Mouse (Mus musculus) testis, postnatal 14 days (tissue): ENCODE data around the gene Ccl28.
"Not testable (repeated sequence)": the region's sequence is repeated elsewhere in the genome, so short reads cannot be mapped to it uniquely, and the experiment has no call there.

Experiments
- DNase-seq: peaks from one replicate; pipeline ENCODE4 v3.0.0; 2021; ENCODE audit warnings: low spot score

The Ccl28 gene

GRCm38 (mm10) chr13:119623634-119624033, at the start of gene Ccl28:
Gene Ccl28 (plus strand): TSS chr13:119623819.
- DNase-seq: no peak

- DNase-seq: peak; percentile 81
These were observed 27.1 kb upstream of the Ccl28 start for GRCm38 (mm10) chr13:119596321-119597211.

GRCm38 (mm10) chr13:119598466-119598865, 25.2 kb upstream of the Ccl28 start:
- peak; percentile 64 for DNase-seq

GRCm38 (mm10) chr13:119599066-119599465, 24.6 kb upstream of the Ccl28 start:
- DNase-seq: peak; percentile 78

- not testable (repeated sequence) for DNase-seq
These were observed 24.1 kb upstream of the Ccl28 start for GRCm38 (mm10) chr13:119599498-119599897.

GRCm38 (mm10) chr13:119600166-119600565, 23.5 kb upstream of the Ccl28 start:
- peak; percentile 85 for DNase-seq

- peak; percentile 82 for DNase-seq
These were observed 20.8 kb upstream of the Ccl28 start for GRCm38 (mm10) chr13:119602688-119603331.

- not testable (repeated sequence) for DNase-seq
These were observed 19.7 kb upstream of the Ccl28 start for GRCm38 (mm10) chr13:119603890-119604289.

- not testable (repeated sequence) for DNase-seq
These were observed 19.3 kb upstream of the Ccl28 start for GRCm38 (mm10) chr13:119604322-119604721.

- DNase-seq: no peak
These were observed 4.8 kb upstream of the Ccl28 start for GRCm38 (mm10) chr13:119618841-119619240.

- no peak for DNase-seq
These were observed 3.9 kb upstream of the Ccl28 start for GRCm38 (mm10) chr13:119619735-119620134.

GRCm38 (mm10) chr13:119625952-119626351, 2.3 kb downstream of the Ccl28 start:
- DNase-seq: not testable (repeated sequence)

GRCm38 (mm10) chr13:119631482-119632155, 8.0 kb downstream of the Ccl28 start:
- peak; percentile 84 for DNase-seq

- no peak for DNase-seq
These were observed 8.5 kb downstream of the Ccl28 start for GRCm38 (mm10) chr13:119632156-119632548.

- DNase-seq: no peak
These were observed 11.9 kb downstream of the Ccl28 start for GRCm38 (mm10) chr13:119635496-119635895.

- no peak for DNase-seq
These were observed 14.2 kb downstream of the Ccl28 start for GRCm38 (mm10) chr13:119637837-119638236.

GRCm38 (mm10) chr13:119638449-119638848, 14.8 kb downstream of the Ccl28 start:
- DNase-seq: no peak

- DNase-seq: no peak
These were observed 15.7 kb downstream of the Ccl28 start for GRCm38 (mm10) chr13:119639302-119639701.

- DNase-seq: no peak
These were observed 16.9 kb downstream of the Ccl28 start for GRCm38 (mm10) chr13:119640504-119640903.

- no peak for DNase-seq
These were observed 17.5 kb downstream of the Ccl28 start for GRCm38 (mm10) chr13:119641145-119641544.

GRCm38 (mm10) chr13:119644769-119645168, 21.1 kb downstream of the Ccl28 start:
- no peak for DNase-seq

- no peak for DNase-seq
These were observed 22.9 kb downstream of the Ccl28 start for GRCm38 (mm10) chr13:119646511-119646910.
